Mouse (Mus musculus) stomach, embryonic 14.5 days (tissue): ENCODE results near the gene Kcnj5. TPM values are rescaled to one million over a fixed set of nuclear protein-coding genes. Genes with fewer than 3 reads are reported as not detected.

Source experiments
- ATAC-seq: fragments of 200-750 bp; cut with Nextera tagmentation; 2 replicates; pipeline ENCODE4 v1.8.0; 2017; ENCODE audit warnings: low read depth, moderate TSS enrichment; ENCODE audit not compliant: insufficient number of reproducible peaks, insufficient read depth, low FRiP score
- H3K27ac ChIP-seq: fragments of 300-500 bp; sonication (generic); 2 replicates; pipeline ENCODE4 v1.5.1; 2014; ENCODE audit warnings: mild to moderate bottlenecking, low read length, moderate library complexity, mixed read lengths
- H3K27me3 ChIP-seq: fragments of 300-500 bp; sonication (generic); 2 replicates; pipeline ENCODE4 v1.6.1; 2014; ENCODE audit warnings: low read length, control low read depth, mixed read lengths; ENCODE audit not compliant: control insufficient read depth, insufficient read depth
- H3K36me3 ChIP-seq: fragments of 300-500 bp; sonication (generic); 2 replicates; pipeline ENCODE4 v1.6.1; 2014; ENCODE audit warnings: mild to moderate bottlenecking, control low read depth, low read length, moderate library complexity, mixed read lengths; ENCODE audit not compliant: control insufficient read depth, insufficient read depth
- H3K4me1 ChIP-seq: fragments of 300-500 bp; sonication (generic); 2 replicates; pipeline ENCODE4 v1.6.1; 2014; ENCODE audit warnings: low read length, control low read depth, mixed read lengths; ENCODE audit not compliant: control insufficient read depth, insufficient read depth
- H3K4me2 ChIP-seq: fragments of 300-500 bp; sonication (generic); replicated peaks from 2 replicates; pipeline ENCODE4 v1.6.1; 2014; ENCODE audit warnings: low read depth, low read length, control low read depth
- H3K4me3 ChIP-seq: fragments of 300-500 bp; sonication (generic); 2 replicates; pipeline ENCODE4 v1.5.1; 2014; ENCODE audit warnings: low read depth, low read length, control low read depth
- H3K9ac ChIP-seq: fragments of 300-500 bp; sonication (generic); replicated peaks from 2 replicates; pipeline ENCODE4 v1.6.1; 2014; ENCODE audit warnings: low read depth, mild to moderate bottlenecking, control low read depth, low read length, moderate library complexity, mixed read lengths
- H3K9me3 ChIP-seq: fragments of 300-500 bp; sonication (generic); 2 replicates; pipeline ENCODE4 v1.6.1; 2016; ENCODE audit warnings: low read depth, low read length, control low read depth; ENCODE audit not compliant: control insufficient read depth
- WGBS: fragments of 180-500 bp; shearing (Covaris S2); extraction: QIAGEN DNeasy Blood & Tissue Kit; methylation state at CpG from one replicate; pipeline ENCODE4 v1.1.7; 2014; 5-methylcytosine and 5-hydroxymethylcytosine counted together
- polyA plus RNA-seq: library from polyadenylated mRNA; unstranded; fragments of >200 nt; fragmentation: Nextera tagmentation; extraction: Ambion mirVana; gene quantifications from 2 replicates; pipeline ENCODE4 v1.2.1, GENCODE M21; 2014

Gene Kcnj5
- polyA plus RNA-seq, 1 experiment from 2014 or later, result 0.09 TPM

GRCm38 (mm10) chr9:32372202-32372601, 28.1 kb upstream of the Kcnj5 start, which contains the start of gene Kcnj1:
Gene Kcnj1 (plus strand): TSS chr9:32372493.
- no peaks in the 10 kb centered on the region for H3K27me3 ChIP-seq
- no peak for ATAC-seq
- H3K27ac ChIP-seq, result no peak within 1 kb of the TSS
- H3K9me3 ChIP-seq, result no peaks in the 10 kb centered on the region
- H3K4me3 ChIP-seq, result no peak within 1 kb of the TSS
- 72% methylated on average over 6 of the region's 6 CpGs for WGBS
- H3K36me3 ChIP-seq, result no peaks in the 10 kb centered on the region
- no peak within 1 kb of the TSS for H3K4me2 ChIP-seq
- no peaks in the 10 kb centered on the region for H3K4me1 ChIP-seq
- H3K9ac ChIP-seq, result no peak within 1 kb of the TSS

- H3K4me1 ChIP-seq, result no peaks in the 10 kb centered on the region
- ATAC-seq, result peak; percentile 37; the same call in 1 of the 2 replicates
- no peak overlapping the region for H3K4me2 ChIP-seq
- WGBS, result 38% methylated on average over 6 of the region's 6 CpGs
- no peak overlapping the region for H3K9ac ChIP-seq
- H3K27ac ChIP-seq, result no peak overlapping the region
- no peaks in the 10 kb centered on the region for H3K9me3 ChIP-seq
- no peaks in the 10 kb centered on the region for H3K27me3 ChIP-seq
- no peaks in the 10 kb centered on the region for H3K36me3 ChIP-seq
- no peak overlapping the region for H3K4me3 ChIP-seq
Observed at GRCm38 (mm10) chr9:32369388-32369787, 25.2 kb upstream of the Kcnj5 start.

- WGBS, result 13% methylated on average over 2 of the region's 2 CpGs
- Histone ChIP-seq H3K27me3 (no peaks in the 10 kb centered on the region), H3K9ac (no peak overlapping the region), H3K4me2 (no peak overlapping the region), H3K4me1 (no peaks in the 10 kb centered on the region), H3K4me3 (no peak overlapping the region), H3K27ac (no peak overlapping the region), H3K36me3 (no peaks in the 10 kb centered on the region), H3K9me3 (no peaks in the 10 kb centered on the region)
- ATAC-seq, result no peak
Observed at GRCm38 (mm10) chr9:32368812-32369211, 24.7 kb upstream of the Kcnj5 start.

GRCm38 (mm10) chr9:32360770-32361169, 16.6 kb upstream of the Kcnj5 start:
- WGBS, result 43% methylated on average over 1 of the region's 1 CpGs
- Histone ChIP-seq H3K4me3 (no peak overlapping the region), H3K27ac (no peak overlapping the region), H3K36me3 (no peaks in the 10 kb centered on the region), H3K27me3 (no peaks in the 10 kb centered on the region), H3K9ac (no peak overlapping the region), H3K9me3 (no peaks in the 10 kb centered on the region), H3K4me1 (no peaks in the 10 kb centered on the region), H3K4me2 (no peak overlapping the region)
- no peak for ATAC-seq

- H3K9me3 ChIP-seq, result no peaks in the 10 kb centered on the region
- no peak for ATAC-seq
- H3K9ac ChIP-seq, result no peak overlapping the region
- no peaks in the 10 kb centered on the region for H3K4me1 ChIP-seq
- WGBS, result 4% methylated on average over 6 of the region's 6 CpGs
- no peak overlapping the region for H3K4me3 ChIP-seq
- H3K27me3 ChIP-seq, result 0 out of 2 replicates have a peak, but pooled peaks cover 6% of the 10 kb centered on the region
- no peak overlapping the region for H3K27ac ChIP-seq
- no peak overlapping the region for H3K4me2 ChIP-seq
- no peaks in the 10 kb centered on the region for H3K36me3 ChIP-seq
Observed at GRCm38 (mm10) chr9:32350332-32350731, 6.2 kb upstream of the Kcnj5 start.

GRCm38 (mm10) chr9:32349344-32349743, 5.2 kb upstream of the Kcnj5 start:
- Histone ChIP-seq H3K27ac (no peak overlapping the region), H3K4me3 (no peak overlapping the region), H3K9ac (no peak overlapping the region), H3K4me2 (no peak overlapping the region), H3K4me1 (peaks cover 3% of the 10 kb centered on the region; the same call in 1 of the 2 replicates), H3K36me3 (no peaks in the 10 kb centered on the region), H3K27me3 (peaks cover 10% of the 10 kb centered on the region; the same call in 1 of the 2 replicates), H3K9me3 (no peaks in the 10 kb centered on the region)
- WGBS, result 87% methylated on average over 10 of the region's 10 CpGs
- ATAC-seq, result no peak

- no peaks in the 10 kb centered on the region for H3K9me3 ChIP-seq
- peaks cover 7% of the 10 kb centered on the region; the same call in 1 of the 2 replicates for H3K4me1 ChIP-seq
- no peak for ATAC-seq
- no peak overlapping the region for H3K27ac ChIP-seq
- WGBS, result 69% methylated on average over 8 of the region's 8 CpGs
- no peaks in the 10 kb centered on the region for H3K36me3 ChIP-seq
- no peak overlapping the region for H3K9ac ChIP-seq
- no peak overlapping the region for H3K4me2 ChIP-seq
- H3K27me3 ChIP-seq, result peaks cover 21% of the 10 kb centered on the region
- no peak overlapping the region for H3K4me3 ChIP-seq
Observed at GRCm38 (mm10) chr9:32348096-32348495, 3.9 kb upstream of the Kcnj5 start.

- peak overlapping the region; percentile 24 for H3K4me3 ChIP-seq
- no peak overlapping the region for H3K9ac ChIP-seq
- no peak for ATAC-seq
- H3K27me3 ChIP-seq, result peaks cover 31% of the 10 kb centered on the region
- H3K4me2 ChIP-seq, result peak overlapping the region; percentile 42
- no peak overlapping the region for H3K27ac ChIP-seq
- H3K9me3 ChIP-seq, result no peaks in the 10 kb centered on the region
- 1% methylated on average over 21 of the region's 21 CpGs for WGBS
- peaks cover 7% of the 10 kb centered on the region; the same call in 1 of the 2 replicates for H3K4me1 ChIP-seq
- no peaks in the 10 kb centered on the region for H3K36me3 ChIP-seq
Observed at GRCm38 (mm10) chr9:32344489-32344888, 339 bp upstream of the Kcnj5 start.

- 16% methylated on average over 8 of the region's 8 CpGs for WGBS
- peaks cover 7% of the 10 kb centered on the region; the same call in 1 of the 2 replicates for H3K4me1 ChIP-seq
- H3K9me3 ChIP-seq, result no peaks in the 10 kb centered on the region
- no peak overlapping the region for H3K9ac ChIP-seq
- no peak for ATAC-seq
- no peak overlapping the region for H3K4me3 ChIP-seq
- H3K27ac ChIP-seq, result no peak overlapping the region
- peaks cover 31% of the 10 kb centered on the region for H3K27me3 ChIP-seq
- H3K4me2 ChIP-seq, result no peak overlapping the region
- H3K36me3 ChIP-seq, result no peaks in the 10 kb centered on the region
Observed at GRCm38 (mm10) chr9:32342929-32343328, 1.2 kb downstream of the Kcnj5 start.
